Mouse (Mus musculus): ENCODE measurements around the gene Zfp618. TPM values are rescaled to one million over a fixed set of nuclear protein-coding genes. Genes with fewer than 3 reads are reported as not detected.

Gene Zfp618
- polyA plus RNA-seq, 1 experiment from 2014 or later, result 9.2 TPM

Other genes with a start within 250 kb of the Zfp618 start
- 1,608 and 1,736 TPM in 2 replicates for gene Ambp, start 189.2 kb downstream of the Zfp618 start, polyA plus RNA-seq (2015; fragmentation: Nextera tagmentation; extraction: Ambion mirVana)
- gene Kif12, start 206.6 kb downstream of the Zfp618 start, polyA plus RNA-seq (2015; fragmentation: Nextera tagmentation; extraction: Ambion mirVana), result 4.8 and 5.3 TPM in 2 replicates
- gene Col27a1, start 248.4 kb downstream of the Zfp618 start, polyA plus RNA-seq (2015; fragmentation: Nextera tagmentation; extraction: Ambion mirVana), result 1.6 and 2.1 TPM in 2 replicates